Mouse (Mus musculus): ENCODE data around the gene Rbm43. TPM values are rescaled to one million over a fixed set of nuclear protein-coding genes. Genes with fewer than 3 reads are reported as not detected.

Gene Rbm43
- polyA plus RNA-seq (2015; fragmentation: Nextera tagmentation; extraction: Ambion mirVana), result 3.6 and 6.1 TPM in 2 replicates

- peaks cover 9% of the 10 kb centered on the region for H3K27me3 ChIP-seq
- under 1% methylated on average over 48 of the region's 48 CpGs for WGBS
- peaks cover 9% of the 10 kb centered on the region; the same call in 1 of the 2 replicates for H3K4me1 ChIP-seq (replicated peaks)
- ATAC-seq (ENCODE audit: low read depth), result peak; percentile 92
- H3K27ac ChIP-seq (replicated peaks), result 0 out of 2 replicates have a peak within 1 kb of the TSS, but pooled peaks have one; percentile 9
- H3K9me3 ChIP-seq, result no peaks in the 10 kb centered on the region
- H3K9ac ChIP-seq, result peak within 1 kb of the TSS; percentile 72
- H3K4me3 ChIP-seq, result peak within 1 kb of the TSS; percentile 51
- no peaks in the 10 kb centered on the region for H3K36me3 ChIP-seq
- peak within 1 kb of the TSS; percentile 89 for H3K4me2 ChIP-seq
These were observed at the start of gene Rbm43 for GRCm38 (mm10) chr2:51934574-51935334. Gene Rbm43, minus strand, starts transcription at chr2:51935163.

GRCm38 (mm10) chr2:51982288-51982687 lies 47.3 kb upstream of the Rbm43 start:
- Histone ChIP-seq H3K4me2 (no peak overlapping the region), H3K27me3 (no peaks in the 10 kb centered on the region), H3K36me3 (no peaks in the 10 kb centered on the region), H3K27ac (replicated peaks) (no peak overlapping the region), H3K9me3 (no peaks in the 10 kb centered on the region), H3K4me1 (replicated peaks) (no peaks in the 10 kb centered on the region), H3K4me3 (no peak overlapping the region), H3K9ac (no peak overlapping the region)
- 82% methylated on average over 13 of the region's 13 CpGs for WGBS
- ATAC-seq (ENCODE audit: low read depth), result no peak

GRCm38 (mm10) chr2:51981630-51982029 lies 46.7 kb upstream of the Rbm43 start:
- 0 out of 2 replicates have a peak overlapping the region, but pooled peaks have one; percentile 9 for H3K4me2 ChIP-seq
- no peak overlapping the region for H3K9ac ChIP-seq
- no peak overlapping the region; the same call in 1 of the 2 replicates for H3K27ac ChIP-seq (replicated peaks)
- H3K36me3 ChIP-seq, result no peaks in the 10 kb centered on the region
- H3K4me3 ChIP-seq, result no peak overlapping the region
- H3K27me3 ChIP-seq, result no peaks in the 10 kb centered on the region
- WGBS, result 66% methylated on average over 11 of the region's 11 CpGs
- no peaks in the 10 kb centered on the region for H3K4me1 ChIP-seq (replicated peaks)
- no peak for ATAC-seq (ENCODE audit: low read depth)
- H3K9me3 ChIP-seq, result no peaks in the 10 kb centered on the region

GRCm38 (mm10) chr2:51973410-51973968 lies 38.5 kb upstream of the Rbm43 start, which contains the start of gene Nmi:
Gene Nmi, minus strand, starts transcription at chr2:51973494.
- H3K4me3 ChIP-seq, result peak within 1 kb of the TSS; percentile 57
- peaks cover 5% of the 10 kb centered on the region for H3K4me1 ChIP-seq (replicated peaks)
- no peaks in the 10 kb centered on the region for H3K9me3 ChIP-seq
- H3K27me3 ChIP-seq, result no peaks in the 10 kb centered on the region
- H3K9ac ChIP-seq, result peak within 1 kb of the TSS; percentile 74
- peak within 1 kb of the TSS; percentile 86 for H3K4me2 ChIP-seq
- H3K27ac ChIP-seq (replicated peaks), result peak within 1 kb of the TSS; percentile 56
- H3K36me3 ChIP-seq, result no peaks in the 10 kb centered on the region
- no peak for ATAC-seq (ENCODE audit: low read depth)
- 84% methylated on average over 9 of the region's 9 CpGs for WGBS

GRCm38 (mm10) chr2:51972641-51973409 lies 37.9 kb upstream of the Rbm43 start:
- no peaks in the 10 kb centered on the region for H3K9me3 ChIP-seq
- H3K27me3 ChIP-seq, result no peaks in the 10 kb centered on the region
- ATAC-seq (ENCODE audit: low read depth), result peak; percentile 86
- H3K27ac ChIP-seq (replicated peaks), result peak overlapping the region; percentile 56
- H3K4me1 ChIP-seq (replicated peaks), result peaks cover 5% of the 10 kb centered on the region
- H3K36me3 ChIP-seq, result no peaks in the 10 kb centered on the region
- H3K4me2 ChIP-seq, result peak overlapping the region; percentile 86
- H3K4me3 ChIP-seq, result peak overlapping the region; percentile 57
- whole genome bisulfite sequencing, result 4% methylated on average over 40 of the region's 40 CpGs
- H3K9ac ChIP-seq, result peak overlapping the region; percentile 74

- Histone ChIP-seq H3K4me1 (replicated peaks) (peaks cover 5% of the 10 kb centered on the region), H3K27ac (replicated peaks) (no peak overlapping the region), H3K4me2 (peak overlapping the region; percentile 86), H3K9me3 (no peaks in the 10 kb centered on the region), H3K27me3 (no peaks in the 10 kb centered on the region), H3K9ac (peak overlapping the region; percentile 74; the same call in 1 of the 2 replicates), H3K36me3 (no peaks in the 10 kb centered on the region), H3K4me3 (peak overlapping the region; percentile 57)
- 0 out of 2 replicates have a peak, but pooled peaks have one; percentile 40 for ATAC-seq (ENCODE audit: low read depth)
- WGBS, result 63% methylated on average over 5 of the region's 5 CpGs
These were observed 37.2 kb upstream of the Rbm43 start for GRCm38 (mm10) chr2:51972142-51972541.

- Histone ChIP-seq H3K4me1 (replicated peaks) (peaks cover 5% of the 10 kb centered on the region), H3K27me3 (no peaks in the 10 kb centered on the region), H3K4me2 (no peak overlapping the region), H3K9me3 (no peaks in the 10 kb centered on the region), H3K27ac (replicated peaks) (no peak overlapping the region), H3K36me3 (no peaks in the 10 kb centered on the region), H3K4me3 (no peak overlapping the region), H3K9ac (no peak overlapping the region)
- 100% methylated on average over 4 of the region's 4 CpGs for WGBS
- no peak for ATAC-seq (ENCODE audit: low read depth)
These were observed 35.9 kb upstream of the Rbm43 start for GRCm38 (mm10) chr2:51970897-51971296.

- Histone ChIP-seq H3K4me1 (replicated peaks) (no peaks in the 10 kb centered on the region), H3K36me3 (no peaks in the 10 kb centered on the region), H3K27ac (replicated peaks) (no peak overlapping the region), H3K4me2 (no peak overlapping the region), H3K9ac (no peak overlapping the region), H3K9me3 (no peaks in the 10 kb centered on the region), H3K27me3 (no peaks in the 10 kb centered on the region), H3K4me3 (no peak overlapping the region)
- 78% methylated on average over 3 of the region's 3 CpGs for WGBS
- no peak for ATAC-seq (ENCODE audit: low read depth)
These were observed 32.3 kb upstream of the Rbm43 start for GRCm38 (mm10) chr2:51967288-51967687.

GRCm38 (mm10) chr2:51953648-51954204 lies 18.8 kb upstream of the Rbm43 start:
- no peak overlapping the region for H3K4me3 ChIP-seq
- H3K27me3 ChIP-seq, result no peaks in the 10 kb centered on the region
- H3K9ac ChIP-seq, result no peak overlapping the region
- 91% methylated on average over 7 of the region's 7 CpGs for WGBS
- no peak overlapping the region for H3K4me2 ChIP-seq
- no peaks in the 10 kb centered on the region for H3K36me3 ChIP-seq
- no peaks in the 10 kb centered on the region for H3K4me1 ChIP-seq (replicated peaks)
- H3K27ac ChIP-seq (replicated peaks), result no peak overlapping the region
- H3K9me3 ChIP-seq, result no peaks in the 10 kb centered on the region
- no peak for ATAC-seq (ENCODE audit: low read depth)

GRCm38 (mm10) chr2:51950876-51951275 lies 15.9 kb upstream of the Rbm43 start:
- H3K27me3 ChIP-seq, result no peaks in the 10 kb centered on the region
- H3K4me2 ChIP-seq, result no peak overlapping the region
- no peaks in the 10 kb centered on the region for H3K9me3 ChIP-seq
- no peak overlapping the region for H3K4me3 ChIP-seq
- H3K4me1 ChIP-seq (replicated peaks), result no peaks in the 10 kb centered on the region
- no peak overlapping the region for H3K27ac ChIP-seq (replicated peaks)
- no peaks in the 10 kb centered on the region for H3K36me3 ChIP-seq
- WGBS, result 79% methylated on average over 1 of the region's 1 CpGs
- H3K9ac ChIP-seq, result no peak overlapping the region
- no peak for ATAC-seq (ENCODE audit: low read depth)

GRCm38 (mm10) chr2:51948105-51948830 lies 13.3 kb upstream of the Rbm43 start:
- H3K4me3 ChIP-seq, result no peak overlapping the region
- H3K9me3 ChIP-seq, result peaks cover 6% of the 10 kb centered on the region; the same call in 1 of the 2 replicates
- H3K4me1 ChIP-seq (replicated peaks), result no peaks in the 10 kb centered on the region
- H3K27me3 ChIP-seq, result no peaks in the 10 kb centered on the region
- no peak overlapping the region for H3K4me2 ChIP-seq
- no peak for ATAC-seq (ENCODE audit: low read depth)
- no peak overlapping the region for H3K27ac ChIP-seq (replicated peaks)
- no peaks in the 10 kb centered on the region for H3K36me3 ChIP-seq
- 90% methylated on average over 6 of the region's 6 CpGs for WGBS
- H3K9ac ChIP-seq, result no peak overlapping the region

Measured in neural tube, embryonic 13.5 days (tissue).